Mouse (Mus musculus) heart, adult 2 months (tissue): ENCODE measurements around the gene Snd1.

ENCODE experiments used
- CTCF ChIP-seq: fragments of 200-600 bp; IDR thresholded peaks from 2 replicates; pipeline ENCODE4 v1.8.1; 2022; ENCODE audit warnings: antibody characterized with exemption, mild to moderate bottlenecking, moderate library complexity
- EP300 ChIP-seq: fragments of 200-500 bp; IDR thresholded peaks from 2 replicates; pipeline ENCODE4 v1.6.1; 2011; ENCODE audit warnings: low read depth, low read length, control low read depth; ENCODE audit not compliant: insufficient read depth
- POLR2A ChIP-seq: fragments of 200-500 bp; IDR thresholded peaks from 2 replicates; pipeline ENCODE4 v1.6.1; 2011; ENCODE audit warnings: mild to moderate bottlenecking, low read depth, low read length, control low read depth; ENCODE audit not compliant: insufficient read depth

- TF ChIP-seq CTCF (no peak), POLR2A (no peak), EP300 (no peak)
Measured at GRCm38 (mm10) chr6:28854598-28854997, 379.7 kb downstream of the Snd1 start.
